Mouse (Mus musculus): ENCODE data around the gene Ppif. TPM values are rescaled to one million over a fixed set of nuclear protein-coding genes. Genes with fewer than 3 reads are reported as not detected.

The Ppif gene
- 22.8 and 29.5 TPM in 2 replicates for polyA plus RNA-seq (2015; fragmentation: Nextera tagmentation; extraction: Ambion mirVana)

DNA sequence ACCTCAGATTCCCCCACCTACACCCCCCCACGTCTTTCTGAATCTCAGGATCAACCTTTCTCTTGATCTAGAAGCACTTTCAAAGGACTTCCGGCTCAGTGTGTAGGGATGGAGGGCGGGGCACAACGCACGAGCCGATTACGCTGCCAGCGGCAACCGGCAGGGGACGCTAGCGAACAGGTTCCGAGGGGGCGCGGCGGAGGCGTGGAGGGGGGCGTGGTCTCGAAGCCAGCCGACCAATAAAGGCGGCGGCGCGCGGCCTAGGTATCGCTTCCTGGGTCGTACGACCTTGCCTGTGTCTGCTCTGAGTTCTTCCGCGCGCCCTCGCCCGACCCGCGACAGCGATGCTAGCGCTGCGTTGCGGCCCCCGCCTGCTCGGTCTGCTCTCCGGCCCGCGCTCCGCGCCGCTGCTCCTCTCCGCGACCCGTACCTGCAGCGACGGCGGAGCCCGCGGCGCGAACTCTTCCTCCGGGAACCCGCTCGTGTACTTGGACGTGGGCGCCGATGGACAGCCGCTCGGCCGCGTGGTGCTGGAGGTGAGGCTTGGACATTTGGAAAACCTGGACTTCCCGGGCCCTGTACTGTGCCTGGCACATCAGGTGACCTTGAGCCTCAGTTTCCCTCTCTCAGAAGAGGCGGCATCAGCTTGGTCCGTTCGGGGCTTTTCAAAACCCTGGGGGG lies at the start of gene Ppif:
TSS of gene Ppif (plus strand) at position 267 of the 681 bp plus-strand sequence.
- under 1% methylated on average over 68 of the region's 70 CpGs for WGBS
- ATAC-seq = peak; percentile 96
- no peak within 1 kb of the TSS; the same call in 1 of the 2 replicates for H3K27ac ChIP-seq

DNA sequence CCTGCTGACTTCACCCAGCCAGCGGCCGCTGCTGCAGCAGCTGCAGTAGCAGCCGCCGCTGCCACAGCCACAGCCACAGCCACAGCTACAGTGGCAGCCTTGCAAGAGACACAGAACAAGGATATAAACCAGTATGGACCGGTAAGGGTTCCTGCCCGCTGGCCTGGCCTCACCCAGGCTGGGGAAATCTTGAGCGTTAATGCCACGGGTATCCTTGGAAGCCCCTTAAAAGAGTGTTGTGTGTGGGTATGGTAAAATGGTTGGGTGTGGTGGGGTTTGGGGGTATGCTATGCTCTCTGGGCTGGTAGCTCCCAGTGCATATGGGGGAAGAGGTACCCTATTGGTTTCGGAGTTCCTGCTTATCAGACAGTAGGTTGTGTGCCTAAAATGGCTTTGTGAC lies 48.2 kb upstream of the Ppif start:
- no peaks in the 10 kb centered on the region for H3K27me3 ChIP-seq
- H3K27ac ChIP-seq = no peak overlapping the region
- peaks cover 5% of the 10 kb centered on the region; the same call in 1 of the 2 replicates for H3K4me1 ChIP-seq
- 87% methylated on average over 9 of the region's 9 CpGs for WGBS
- H3K4me3 ChIP-seq = no peak overlapping the region
- no peak for ATAC-seq
- H3K4me2 ChIP-seq = no peak overlapping the region
- H3K9ac ChIP-seq = no peak overlapping the region
- peaks cover 94% of the 10 kb centered on the region for H3K36me3 ChIP-seq (ENCODE audit: poor library complexity, severe bottlenecking)
- no peaks in the 10 kb centered on the region for H3K9me3 ChIP-seq (replicated peaks)

More for the DNA sequence above, at the start of gene Ppif:
- H3K9ac ChIP-seq = peak within 1 kb of the TSS; percentile 86
- peaks cover 27% of the 10 kb centered on the region for H3K4me1 ChIP-seq
- H3K27me3 ChIP-seq = no peaks in the 10 kb centered on the region
- H3K4me3 ChIP-seq = peak within 1 kb of the TSS; percentile 85
- no peaks in the 10 kb centered on the region for H3K9me3 ChIP-seq (replicated peaks)
- peak within 1 kb of the TSS; percentile 97 for H3K4me2 ChIP-seq
- H3K36me3 ChIP-seq (ENCODE audit: poor library complexity, severe bottlenecking) = peaks cover 32% of the 10 kb centered on the region

GRCm38 (mm10) chr14:25646161-25646621 lies 47.8 kb upstream of the Ppif start:
- peak; percentile 34; the same call in 1 of the 2 replicates for ATAC-seq
- H3K27me3 ChIP-seq = no peaks in the 10 kb centered on the region
- 0 out of 2 replicates have a peak, but pooled peaks cover under 1% of the 10 kb centered on the region for H3K4me1 ChIP-seq
- peaks cover 95% of the 10 kb centered on the region for H3K36me3 ChIP-seq (ENCODE audit: poor library complexity, severe bottlenecking)
- no peaks in the 10 kb centered on the region for H3K9me3 ChIP-seq (replicated peaks)
- H3K9ac ChIP-seq = no peak overlapping the region
- no peak overlapping the region for H3K4me2 ChIP-seq
- 75% methylated on average over 2 of the region's 2 CpGs for WGBS
- no peak overlapping the region for H3K27ac ChIP-seq
- no peak overlapping the region for H3K4me3 ChIP-seq

GRCm38 (mm10) chr14:25651131-25651530 lies 42.8 kb upstream of the Ppif start:
- Histone ChIP-seq H3K27me3 (no peaks in the 10 kb centered on the region), H3K4me1 (no peaks in the 10 kb centered on the region), H3K9me3 (replicated peaks) (no peaks in the 10 kb centered on the region), H3K4me3 (no peak overlapping the region), H3K4me2 (no peak overlapping the region), H3K36me3 (ENCODE audit: poor library complexity, severe bottlenecking) (peaks cover 100% of the 10 kb centered on the region), H3K27ac (no peak overlapping the region), H3K9ac (no peak overlapping the region)
- ATAC-seq = no peak
- WGBS = 95% methylated on average over 4 of the region's 4 CpGs

GRCm38 (mm10) chr14:25651905-25652304 lies 42.0 kb upstream of the Ppif start:
- Histone ChIP-seq H3K4me1 (no peaks in the 10 kb centered on the region), H3K36me3 (ENCODE audit: poor library complexity, severe bottlenecking) (peaks cover 100% of the 10 kb centered on the region), H3K27ac (no peak overlapping the region), H3K4me3 (no peak overlapping the region), H3K9me3 (replicated peaks) (no peaks in the 10 kb centered on the region), H3K9ac (no peak overlapping the region), H3K27me3 (no peaks in the 10 kb centered on the region), H3K4me2 (no peak overlapping the region)
- ATAC-seq = no peak
- 92% methylated on average over 9 of the region's 9 CpGs for WGBS

DNA sequence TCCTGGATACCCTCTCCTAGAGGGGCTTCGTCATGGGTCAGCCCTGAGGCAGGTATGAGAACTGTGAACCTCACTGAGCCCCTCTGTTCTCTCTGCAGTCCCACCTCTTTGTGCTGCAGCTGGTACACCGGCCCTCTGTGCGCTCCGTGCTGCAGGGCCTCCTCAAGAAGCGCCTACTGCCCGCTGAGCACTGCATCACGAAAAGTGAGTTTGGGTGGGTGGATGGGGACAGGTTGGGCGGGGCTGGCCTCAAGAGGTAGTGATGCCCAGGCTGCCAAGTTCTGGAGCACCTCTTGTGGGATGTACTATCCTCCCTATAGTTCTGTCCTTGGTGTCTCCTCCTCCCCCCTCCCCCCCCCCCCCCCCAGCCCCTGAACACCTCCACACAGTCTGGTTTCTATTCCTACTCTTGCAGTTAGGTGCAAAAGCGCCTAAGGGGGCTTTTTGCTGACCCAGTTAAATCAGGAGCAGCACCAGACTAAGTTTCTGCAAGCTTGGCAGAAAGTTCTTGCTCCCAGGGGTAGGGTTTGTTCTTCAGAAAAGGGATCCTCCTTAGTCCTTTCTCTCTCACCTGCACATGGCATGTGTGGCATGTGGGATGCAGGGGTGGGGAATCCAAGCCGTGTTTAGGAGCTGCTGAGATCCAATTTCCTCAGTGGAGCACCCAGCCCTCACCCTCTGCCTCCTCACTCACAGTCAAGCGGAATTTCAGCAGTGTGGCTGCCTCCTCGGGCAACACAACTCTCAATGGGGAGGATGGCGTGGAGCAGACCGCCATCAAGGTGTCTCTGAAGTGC lies 39.4 kb upstream of the Ppif start:
- no peak for ATAC-seq
- no peaks in the 10 kb centered on the region for H3K9me3 ChIP-seq (replicated peaks)
- no peak overlapping the region for H3K4me2 ChIP-seq
- no peak overlapping the region for H3K27ac ChIP-seq
- no peak overlapping the region for H3K9ac ChIP-seq
- no peaks in the 10 kb centered on the region for H3K4me1 ChIP-seq
- no peak overlapping the region for H3K4me3 ChIP-seq
- H3K36me3 ChIP-seq (ENCODE audit: poor library complexity, severe bottlenecking) = peaks cover 100% of the 10 kb centered on the region
- no peaks in the 10 kb centered on the region for H3K27me3 ChIP-seq
- 95% methylated on average over 14 of the region's 14 CpGs for WGBS

DNA sequence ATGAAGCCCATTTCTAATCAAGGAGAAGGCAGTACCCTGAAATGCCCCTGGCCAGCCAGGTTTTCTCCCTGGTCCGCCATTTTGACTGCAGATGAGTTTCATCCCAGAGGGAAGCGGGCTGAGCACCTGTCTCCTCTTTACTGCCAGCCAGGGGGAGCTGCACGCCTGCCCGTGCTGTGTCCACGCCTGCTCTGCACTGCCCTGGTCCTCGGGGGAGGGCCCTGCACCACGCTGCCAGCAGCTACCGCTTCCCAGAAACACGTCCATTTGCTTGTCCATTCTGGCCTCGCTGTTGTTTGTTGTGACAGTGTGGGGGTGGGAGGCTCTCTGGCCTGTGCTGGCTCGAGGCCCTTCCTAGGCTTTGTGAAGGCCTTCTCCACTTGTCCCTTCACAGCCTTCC lies 33.3 kb upstream of the Ppif start:
- Histone ChIP-seq H3K9me3 (replicated peaks) (no peaks in the 10 kb centered on the region), H3K4me2 (no peak overlapping the region), H3K4me3 (no peak overlapping the region), H3K27me3 (no peaks in the 10 kb centered on the region), H3K36me3 (ENCODE audit: poor library complexity, severe bottlenecking) (peaks cover 98% of the 10 kb centered on the region), H3K4me1 (no peaks in the 10 kb centered on the region), H3K27ac (no peak overlapping the region), H3K9ac (no peak overlapping the region)
- 0 out of 2 replicates have a peak, but pooled peaks have one; percentile 9 for ATAC-seq
- 66% methylated on average over 11 of the region's 11 CpGs for WGBS

DNA sequence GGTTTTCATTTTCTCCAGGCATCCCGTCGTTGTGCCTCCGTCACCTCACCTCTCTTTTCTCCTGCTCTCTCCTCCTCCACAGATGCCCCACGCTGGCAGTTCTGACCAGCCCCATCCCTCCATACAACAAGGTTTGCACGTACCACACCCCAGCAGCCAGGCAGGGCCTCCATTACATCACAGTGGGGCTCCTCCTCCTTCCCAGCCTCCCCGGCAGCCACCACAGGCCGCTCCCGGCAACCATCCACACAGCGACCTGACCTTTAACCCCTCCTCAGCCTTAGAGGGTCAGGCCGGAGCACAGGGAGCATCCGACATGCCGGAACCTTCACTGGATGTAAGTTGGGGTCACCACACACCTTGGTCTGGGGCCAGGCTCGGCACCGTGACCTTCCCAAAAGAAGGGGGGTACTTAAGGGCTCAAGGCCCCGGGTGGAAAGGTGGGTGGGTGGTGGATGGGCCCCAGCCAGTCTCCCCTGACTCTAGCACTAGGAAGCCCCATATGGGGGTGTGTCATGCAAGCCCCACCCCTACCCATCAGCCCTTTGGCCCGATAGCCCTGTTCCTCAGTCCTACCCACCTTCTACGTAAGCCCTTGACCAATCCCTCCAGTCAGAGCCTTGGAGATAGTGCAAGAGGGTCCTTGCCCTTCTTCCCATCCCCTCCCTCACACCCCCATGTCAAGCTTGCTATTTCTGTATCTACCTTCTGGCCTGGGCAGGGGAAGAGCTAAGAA lies 32.6 kb upstream of the Ppif start:
- no peak overlapping the region for H3K27ac ChIP-seq
- 84% methylated on average over 17 of the region's 17 CpGs for WGBS
- no peak overlapping the region for H3K4me3 ChIP-seq
- H3K4me2 ChIP-seq = no peak overlapping the region
- peaks cover 98% of the 10 kb centered on the region for H3K36me3 ChIP-seq (ENCODE audit: poor library complexity, severe bottlenecking)
- H3K9me3 ChIP-seq (replicated peaks) = no peaks in the 10 kb centered on the region
- H3K27me3 ChIP-seq = no peaks in the 10 kb centered on the region
- H3K4me1 ChIP-seq = no peaks in the 10 kb centered on the region
- no peak overlapping the region for H3K9ac ChIP-seq
- ATAC-seq = no peak

DNA sequence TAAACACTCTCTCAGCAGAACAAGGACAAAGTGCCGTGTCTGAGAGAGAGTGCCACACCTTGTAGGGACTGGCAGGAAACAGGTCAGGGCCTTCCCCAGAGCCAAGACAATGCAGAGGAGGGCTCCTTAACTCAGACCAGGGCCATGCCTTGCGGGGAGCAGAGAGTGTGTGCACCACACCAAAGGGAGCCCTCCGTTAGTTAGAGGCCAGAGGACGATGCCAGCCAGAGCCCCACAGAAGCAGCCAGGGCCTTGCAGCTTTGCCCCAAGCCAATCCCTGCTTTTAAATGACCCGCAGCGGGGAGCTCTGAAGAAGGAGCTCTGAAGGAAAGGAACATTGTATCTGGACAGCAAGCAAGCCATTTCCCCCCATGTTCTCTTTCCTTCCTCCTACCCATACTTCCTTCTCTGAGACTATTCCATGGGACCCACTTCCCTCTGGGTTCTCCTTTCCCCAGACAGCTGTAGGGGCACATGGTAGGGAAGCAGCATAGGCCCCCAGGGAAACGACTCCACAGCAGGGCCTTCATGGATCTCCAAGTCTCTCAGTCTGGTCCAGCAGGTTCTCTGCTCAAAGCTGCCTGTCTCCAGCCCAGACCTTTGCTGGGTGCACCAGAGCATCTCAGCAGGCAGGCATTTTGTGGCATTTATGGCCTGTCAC lies 30.2 kb upstream of the Ppif start:
- no peaks in the 10 kb centered on the region for H3K27me3 ChIP-seq
- ATAC-seq = no peak
- peak overlapping the region; percentile 62 for H3K27ac ChIP-seq
- H3K9ac ChIP-seq = no peak overlapping the region; the same call in 1 of the 2 replicates
- peaks cover 86% of the 10 kb centered on the region for H3K36me3 ChIP-seq (ENCODE audit: poor library complexity, severe bottlenecking)
- H3K4me3 ChIP-seq = no peak overlapping the region
- no peak overlapping the region for H3K4me2 ChIP-seq
- no peaks in the 10 kb centered on the region for H3K9me3 ChIP-seq (replicated peaks)
- WGBS = 80% methylated on average over 7 of the region's 7 CpGs
- H3K4me1 ChIP-seq = no peaks in the 10 kb centered on the region

- 76% methylated on average over 7 of the region's 7 CpGs for WGBS
- no peak for ATAC-seq
- Histone ChIP-seq H3K9me3 (replicated peaks) (no peaks in the 10 kb centered on the region), H3K27me3 (no peaks in the 10 kb centered on the region), H3K4me1 (no peaks in the 10 kb centered on the region), H3K27ac (peak overlapping the region; percentile 62), H3K4me2 (no peak overlapping the region), H3K36me3 (ENCODE audit: poor library complexity, severe bottlenecking) (peaks cover 85% of the 10 kb centered on the region), H3K9ac (no peak overlapping the region), H3K4me3 (no peak overlapping the region)
These were observed 29.7 kb upstream of the Ppif start for GRCm38 (mm10) chr14:25664310-25664695.

DNA sequence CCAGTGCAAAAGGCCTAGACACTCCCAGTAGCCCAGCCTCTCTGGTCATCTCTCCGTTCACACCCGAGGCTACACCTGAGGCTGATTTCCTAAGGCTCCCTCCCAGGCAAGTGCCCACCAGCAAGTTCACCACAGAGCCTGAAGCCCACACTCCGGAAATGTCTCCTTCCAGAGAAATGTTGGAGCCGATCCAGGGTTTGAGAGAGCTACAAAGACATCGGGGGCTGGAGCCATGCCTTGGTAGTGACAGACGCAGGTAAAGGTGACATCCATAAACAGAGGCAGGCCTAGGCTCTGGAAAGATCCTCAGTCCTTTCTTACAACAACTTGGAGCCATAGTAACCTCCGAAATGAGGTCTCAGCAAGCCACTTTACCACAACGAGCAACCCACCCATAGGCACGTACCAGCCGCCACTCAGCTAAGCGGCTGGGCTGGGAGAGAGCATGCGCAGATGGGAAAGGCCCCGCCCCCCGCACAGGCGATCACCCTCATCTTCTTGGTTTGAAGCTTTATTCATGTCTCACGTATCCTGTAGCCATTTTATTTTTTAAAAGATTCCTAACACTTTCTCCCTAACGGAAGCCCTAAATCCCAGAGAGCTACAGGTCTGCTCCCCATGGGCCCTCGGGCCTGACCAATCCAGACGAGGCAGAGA lies 28.5 kb upstream of the Ppif start:
- no peak overlapping the region for H3K4me2 ChIP-seq
- 71% methylated on average over 19 of the region's 19 CpGs for WGBS
- no peak overlapping the region for H3K9ac ChIP-seq
- no peaks in the 10 kb centered on the region for H3K4me1 ChIP-seq
- peak overlapping the region; percentile 20; the same call in 1 of the 2 replicates for H3K27ac ChIP-seq
- peaks cover 73% of the 10 kb centered on the region for H3K36me3 ChIP-seq (ENCODE audit: poor library complexity, severe bottlenecking)
- H3K27me3 ChIP-seq = no peaks in the 10 kb centered on the region
- no peak overlapping the region for H3K4me3 ChIP-seq
- ATAC-seq = 0 out of 2 replicates have a peak, but pooled peaks have one; percentile 44
- no peaks in the 10 kb centered on the region for H3K9me3 ChIP-seq (replicated peaks)

All from forebrain, embryonic 13.5 days (tissue).